Mouse (Mus musculus): ENCODE measurements around the gene Bola2. TPM values are rescaled to one million over a fixed set of nuclear protein-coding genes. Genes with fewer than 3 reads are reported as not detected.
A peak's percentile ranks its signal among the peaks of the same experiment; 100 is the strongest.
"Not testable (repeated sequence)": the region's sequence is repeated elsewhere in the genome, so short reads cannot be mapped to it uniquely, and the experiment has no call there.

Bola2 gene
- total RNA-seq, 2 experiments from 2014 or later: 108 to 113 TPM

DNA sequence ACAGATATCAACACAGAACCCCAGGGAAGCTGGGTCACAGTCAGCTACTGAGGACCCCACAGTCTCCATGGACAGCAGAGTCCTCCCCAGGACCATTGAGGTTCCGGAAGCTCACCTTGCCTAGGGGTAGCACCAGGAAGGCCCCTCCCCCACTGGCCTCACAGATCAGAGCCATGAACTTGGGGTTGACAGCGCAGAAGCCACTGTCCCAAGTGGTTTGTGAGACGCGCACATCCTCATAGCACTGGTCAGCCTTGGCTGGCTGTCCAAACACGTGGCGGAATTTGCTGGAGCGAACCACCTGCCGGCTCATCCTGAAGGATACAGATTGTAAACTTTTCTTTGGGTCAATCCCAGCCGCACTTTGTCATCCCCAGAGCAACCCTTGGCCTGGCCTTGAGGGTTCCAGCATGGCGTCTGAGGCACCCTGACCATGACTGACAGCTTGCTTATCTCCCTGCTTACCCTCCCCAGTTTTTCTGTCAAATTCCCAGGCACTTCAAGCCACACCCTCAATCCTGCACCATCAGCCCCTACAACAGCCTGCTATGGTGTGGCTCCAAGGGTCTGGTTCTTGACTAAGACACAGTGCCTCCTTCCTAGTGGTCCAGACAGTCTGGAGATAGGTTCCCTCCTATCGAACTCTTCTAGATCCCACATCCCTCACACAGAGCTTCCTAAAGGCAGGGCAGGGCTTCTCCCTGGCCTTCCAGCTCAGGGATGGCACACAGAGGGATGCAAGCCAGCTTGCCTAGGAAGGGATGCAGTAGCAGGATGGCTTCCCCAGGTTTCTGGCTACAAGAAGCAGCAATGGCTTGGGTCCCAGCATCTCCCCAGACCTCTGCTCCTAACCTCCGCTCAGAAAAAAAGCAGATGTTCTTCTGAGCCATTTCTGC, 7.9 kb downstream of the Bola2 start:
- DNase-seq (ENCODE audit: low spot score in 2 of 2): no peak
- intact Hi-C loops (cut with DNase I): loop anchor here (5.0 kb wide), 2 partner anchors 59 to 74 kb away; partner anchors contain the start of gene Ypel3

DNA sequence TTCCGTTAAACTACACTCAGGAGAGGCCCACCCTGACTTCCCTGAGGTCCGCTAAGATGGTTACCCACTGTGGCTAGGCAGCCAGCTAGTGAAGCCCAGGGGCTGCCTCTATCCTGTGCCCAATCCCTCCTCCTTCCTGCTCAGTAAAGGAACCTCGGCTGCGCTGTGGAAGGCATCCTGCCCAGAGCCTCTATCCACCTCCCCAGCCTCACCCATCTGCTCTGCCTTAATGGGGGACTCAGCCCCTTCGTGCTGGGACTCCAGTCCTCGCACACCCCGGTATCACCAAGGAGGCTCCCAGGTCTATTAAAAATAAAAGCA, 8.5 kb downstream of the Bola2 start:
- intact Hi-C loops (cut with DNase I): loop anchor here (1.0 to 5.0 kb wide), 3 partner anchors 59 to 95 kb away; partner anchors contain the start of gene Ypel3
- DNase-seq (ENCODE audit: low spot score in 2 of 2): no peak

DNA sequence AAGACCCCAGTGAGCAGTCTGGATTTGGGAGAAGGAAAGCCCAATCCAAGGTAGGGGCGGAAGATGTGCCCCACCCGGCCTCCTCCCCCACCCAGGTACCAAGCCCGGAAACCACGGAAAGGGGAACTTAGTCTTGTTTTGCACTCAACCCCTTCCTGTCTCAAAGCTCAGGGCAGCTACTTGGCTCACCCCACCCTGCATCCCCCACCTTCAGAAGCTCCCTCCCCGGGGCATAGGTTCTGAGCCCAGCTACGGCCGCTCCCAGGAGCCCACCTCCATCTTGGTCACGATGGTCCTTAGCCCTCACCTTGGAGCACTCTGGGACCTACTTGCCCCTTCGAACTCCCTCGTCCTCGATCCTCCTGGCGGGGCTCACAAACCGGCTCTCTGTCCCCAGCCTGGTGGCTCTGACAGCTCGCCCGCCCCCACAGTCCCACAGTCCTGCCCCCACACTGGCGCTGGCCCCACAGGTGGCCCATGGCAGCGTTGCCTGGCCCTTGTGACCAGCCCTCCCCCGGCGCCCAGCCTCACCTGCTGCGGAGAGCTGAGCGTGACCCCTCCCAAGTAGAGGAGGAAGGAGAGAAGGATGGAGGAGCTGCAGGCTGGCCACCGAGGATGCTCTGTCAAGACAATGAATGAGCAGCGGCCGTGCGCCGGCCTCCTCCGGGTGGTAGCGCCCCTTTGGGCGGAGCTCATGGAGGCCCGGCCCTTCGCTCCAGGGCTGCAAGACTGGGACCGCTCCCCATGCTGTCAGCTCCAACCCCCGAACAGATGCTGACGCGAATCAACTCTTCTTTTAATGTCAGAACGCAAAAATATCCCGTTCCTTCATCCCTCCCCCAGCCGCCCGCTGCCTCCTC, 9.2 kb downstream of the Bola2 start:
- intact Hi-C loops (cut with DNase I): loop anchor here (1.0 to 5.0 kb wide), 3 partner anchors 58 to 94 kb away; partner anchors contain the start of gene Ypel3
- DNase-seq (ENCODE audit: low spot score in 2 of 2): peak; percentile 92

- intact Hi-C loops (cut with DNase I): no loop called here
- no peak for DNase-seq (ENCODE audit: low spot score in 2 of 2)
Observed at GRCm38 (mm10) chr7:126707442-126708174, 12.4 kb downstream of the Bola2 start, which contains the start of gene Coro1a. Coro1a (minus strand) TSS chr7:126707787.

GRCm38 (mm10) chr7:126708175-126708952, 13.2 kb downstream of the Bola2 start:
- no peak for DNase-seq (ENCODE audit: low spot score in 2 of 2)
- intact Hi-C loops (cut with DNase I): no loop called here

- intact Hi-C loops (cut with DNase I): no loop called here
Observed at GRCm38 (mm10) chr7:126710266-126710665, 15.1 kb downstream of the Bola2 start.

GRCm38 (mm10) chr7:126711910-126712309, 16.7 kb downstream of the Bola2 start:
- intact Hi-C loops (cut with DNase I): no loop called here
- no peak for DNase-seq (ENCODE audit: low spot score in 2 of 2)

More at GRCm38 (mm10) chr7:126710266-126710665, 15.1 kb downstream of the Bola2 start:
- DNase-seq (ENCODE audit: low spot score in 2 of 2): no peak

- DNase-seq (ENCODE audit: low spot score in 2 of 2): no peak
- intact Hi-C loops (cut with DNase I): no loop called here
Observed at GRCm38 (mm10) chr7:126715679-126716078, 20.5 kb downstream of the Bola2 start.

DNA sequence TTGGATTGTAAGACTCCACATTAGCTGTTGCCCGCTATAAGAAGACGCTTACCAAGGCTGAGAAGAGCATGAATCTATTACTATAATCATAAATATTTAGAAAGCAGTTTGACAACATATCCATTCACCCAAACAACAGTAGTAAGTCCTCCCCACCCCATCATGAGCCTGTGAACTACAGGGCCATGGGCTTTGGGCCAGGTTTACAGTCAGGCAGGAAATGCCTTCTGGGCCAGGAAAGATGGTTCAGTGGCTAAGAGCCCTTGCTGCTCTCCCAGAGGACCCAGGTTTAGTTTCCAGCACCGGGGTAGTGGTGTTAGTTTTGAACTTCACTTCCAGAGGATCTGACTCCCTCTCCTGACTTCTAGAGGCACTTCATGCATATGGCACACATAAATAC, 22.4 kb downstream of the Bola2 start:
- intact Hi-C loops (cut with DNase I): no loop called here
- DNase-seq (ENCODE audit: low spot score in 2 of 2): no peak

GRCm38 (mm10) chr7:126718787-126719337, 23.7 kb downstream of the Bola2 start:
- intact Hi-C loops (cut with DNase I): no loop called here
- DNase-seq (ENCODE audit: low spot score in 2 of 2): no peak

- intact Hi-C loops (cut with DNase I): no loop called here
- no peak for DNase-seq (ENCODE audit: low spot score in 2 of 2)
Observed at GRCm38 (mm10) chr7:126721635-126722034, 26.4 kb downstream of the Bola2 start.

GRCm38 (mm10) chr7:126725077-126725476, 29.9 kb downstream of the Bola2 start:
- intact Hi-C loops (cut with DNase I): no loop called here
- DNase-seq (ENCODE audit: low spot score in 2 of 2): no peak

DNA sequence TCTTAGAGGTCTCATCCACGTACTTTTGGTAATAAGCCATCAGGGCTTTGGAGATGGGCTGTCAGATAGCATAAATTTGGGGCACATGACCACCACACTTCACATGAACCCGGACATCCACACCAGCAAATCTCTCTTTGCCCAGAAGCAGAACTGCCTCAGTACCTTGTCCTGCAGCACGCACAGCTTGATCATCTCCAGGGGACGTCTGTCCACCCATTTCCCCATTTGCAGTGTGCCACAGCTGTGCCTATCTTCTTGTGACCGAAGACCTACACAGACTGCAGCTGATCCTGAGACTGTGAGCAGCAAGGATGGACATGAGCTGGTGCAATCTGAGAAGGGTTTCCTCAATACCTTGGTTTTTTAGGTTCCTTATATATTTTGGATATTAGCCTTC, 30.5 kb downstream of the Bola2 start:
- no peak for DNase-seq (ENCODE audit: low spot score in 2 of 2)
- intact Hi-C loops (cut with DNase I): no loop called here

GRCm38 (mm10) chr7:126730256-126730789, 35.1 kb downstream of the Bola2 start:
- intact Hi-C loops (cut with DNase I); DNase-seq (ENCODE audit: low spot score in 2 of 2): not testable (repeated sequence)

DNA sequence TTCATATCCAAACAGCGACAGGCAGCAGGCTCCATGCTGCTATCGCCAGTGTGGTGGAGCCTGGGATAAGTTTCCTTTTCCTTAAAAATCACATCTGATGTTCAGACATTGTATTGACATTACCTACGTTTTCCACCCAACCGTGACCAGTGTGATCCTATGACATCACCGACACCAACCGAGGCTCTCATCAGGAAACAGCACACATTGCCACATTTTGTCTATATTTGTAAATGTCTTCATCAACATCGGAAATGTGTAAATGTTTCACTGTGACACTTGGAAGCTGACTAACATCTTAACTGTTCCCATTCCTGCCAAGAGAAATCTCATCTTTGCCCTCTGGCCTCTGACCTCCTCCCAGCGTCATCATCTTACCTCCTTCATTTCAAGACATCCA, 40.9 kb downstream of the Bola2 start:
- no peak for DNase-seq (ENCODE audit: low spot score in 2 of 2)
- intact Hi-C loops (cut with DNase I): no loop called here

DNA sequence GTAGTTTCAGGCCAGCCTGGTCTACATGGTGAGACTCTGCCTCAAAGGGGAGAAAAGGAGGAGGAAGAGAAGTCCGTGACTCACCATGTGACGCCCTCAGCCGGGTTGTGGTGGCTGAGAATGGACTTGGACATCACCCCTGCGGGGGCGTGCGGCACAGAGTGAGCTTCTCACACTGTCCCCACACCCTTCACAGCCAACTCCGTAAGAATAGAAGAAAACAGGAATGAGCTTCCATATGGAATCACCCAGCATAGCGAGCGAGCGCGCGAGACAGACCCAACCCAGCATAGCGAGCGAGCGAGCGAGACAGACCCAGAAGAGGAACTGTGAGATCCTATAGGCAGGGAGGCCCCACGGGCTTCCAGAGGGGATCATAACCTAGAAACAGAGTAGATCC, 44.4 kb downstream of the Bola2 start:
- intact Hi-C loops (cut with DNase I): no loop called here
- DNase-seq (ENCODE audit: low spot score in 2 of 2): peak in 1 of 2 experiments; percentile 78

- intact Hi-C loops (cut with DNase I): no loop called here
- DNase-seq (ENCODE audit: low spot score in 2 of 2): no peak
Observed at GRCm38 (mm10) chr7:126740132-126740735, 45.0 kb downstream of the Bola2 start.

- intact Hi-C loops (cut with DNase I): no loop called here
- no peak for DNase-seq (ENCODE audit: low spot score in 2 of 2)
Observed at GRCm38 (mm10) chr7:126740977-126741376, 45.8 kb downstream of the Bola2 start.

All from left cerebral cortex, postnatal 14 days (tissue).